Mouse (Mus musculus) lung, adult 2 months (tissue): ENCODE data around the gene Ttll11.

Experiments used
- CTCF ChIP-seq: fragments of 200-500 bp; IDR thresholded peaks from 2 replicates; pipeline ENCODE4 v1.5.1; 2011; ENCODE audit warnings: mild to moderate bottlenecking, low read length, control low read depth; ENCODE audit not compliant: insufficient read depth
- POLR2A ChIP-seq: fragments of 200-500 bp; IDR thresholded peaks from 2 replicates; pipeline ENCODE4 v1.6.1; 2011; ENCODE audit warnings: low read depth, mild to moderate bottlenecking, control low read depth, low read length, borderline replicate concordance; ENCODE audit errors: extremely low read depth

DNA sequence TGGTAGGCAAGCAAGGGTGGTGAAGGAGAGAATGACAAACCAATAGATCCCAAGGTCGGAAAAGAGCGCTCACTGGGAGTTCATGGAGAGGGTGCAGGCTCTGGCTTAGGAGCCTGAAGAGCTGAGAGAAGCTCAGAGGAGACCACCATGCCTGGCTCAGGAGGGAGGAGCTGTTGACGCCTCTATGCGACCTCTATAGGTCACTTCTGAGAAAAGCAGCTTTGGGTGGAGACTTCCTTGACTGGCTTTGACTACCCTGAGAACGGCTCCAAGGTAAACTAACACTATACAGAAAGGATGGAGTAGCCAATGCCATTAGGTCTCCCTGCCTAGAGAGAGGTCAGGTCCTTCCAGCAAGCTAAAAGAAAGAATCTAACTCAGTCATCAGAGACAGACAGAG is 124.8 kb downstream of the Ttll11 start:
- no peak for TF ChIP-seq POLR2A
- peak; percentile 26; the same call in 1 of the 2 replicates for TF ChIP-seq CTCF
